Mouse (Mus musculus): ENCODE measurements around the gene Camk1g.

The Camk1g gene

GRCm38 (mm10) chr1:193370096-193370495 is at the start of gene Camk1g:
Gene Camk1g (minus strand): TSS chr1:193370298.
- peak; percentile 65 for DNase-seq (ENCODE audit: low read depth, low spot score)

DNA sequence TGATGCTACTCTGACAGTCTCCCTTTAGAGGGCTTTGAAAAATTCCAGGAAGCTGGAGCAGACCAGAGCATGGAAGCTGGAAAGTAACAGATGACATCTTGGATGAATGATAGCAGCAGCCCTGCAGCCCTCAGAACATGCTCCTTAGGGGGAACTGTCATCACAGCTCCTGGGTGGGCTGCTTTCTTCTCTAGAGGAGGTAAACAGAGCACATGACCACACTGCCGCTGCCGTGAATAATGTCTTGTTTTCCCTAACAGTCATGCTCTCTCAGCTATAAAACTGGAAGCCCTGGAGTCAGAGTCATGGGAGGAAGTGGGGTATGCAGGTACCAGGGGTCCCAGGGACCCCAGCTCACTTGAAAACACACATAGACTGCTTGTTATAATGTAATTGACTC is 49.1 kb upstream of the Camk1g start:
- DNase-seq (ENCODE audit: low read depth, low spot score): no peak

GRCm38 (mm10) chr1:193418656-193419055 is 48.6 kb upstream of the Camk1g start:
- DNase-seq (ENCODE audit: low read depth, low spot score): no peak

GRCm38 (mm10) chr1:193414067-193414466 is 44.0 kb upstream of the Camk1g start:
- DNase-seq (ENCODE audit: low read depth, low spot score): no peak

GRCm38 (mm10) chr1:193413368-193414000 is 43.4 kb upstream of the Camk1g start:
- no peak for DNase-seq (ENCODE audit: low read depth, low spot score)

DNA sequence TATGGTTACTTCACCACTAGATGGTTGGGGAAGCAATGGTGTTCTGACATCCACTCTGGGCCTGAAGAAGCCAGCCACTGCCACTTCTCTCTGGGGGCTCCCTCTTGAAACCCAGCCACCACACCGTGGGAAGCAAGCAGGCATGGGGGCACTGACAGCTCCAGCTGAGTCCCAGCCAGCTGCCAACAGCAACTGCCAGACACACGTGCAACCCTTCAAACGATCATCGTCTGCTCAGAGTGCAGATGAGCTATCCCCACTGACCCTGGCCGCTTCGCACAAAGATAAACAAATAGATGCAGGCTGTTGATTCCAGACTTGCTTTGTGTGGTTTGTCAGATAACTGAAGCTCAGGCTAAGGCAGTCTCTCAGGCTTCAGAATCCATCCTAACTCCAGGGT is 37.4 kb upstream of the Camk1g start:
- DNase-seq (ENCODE audit: low read depth, low spot score): no peak

GRCm38 (mm10) chr1:193406059-193406642 is 36.1 kb upstream of the Camk1g start:
- no peak for DNase-seq (ENCODE audit: low read depth, low spot score)

DNA sequence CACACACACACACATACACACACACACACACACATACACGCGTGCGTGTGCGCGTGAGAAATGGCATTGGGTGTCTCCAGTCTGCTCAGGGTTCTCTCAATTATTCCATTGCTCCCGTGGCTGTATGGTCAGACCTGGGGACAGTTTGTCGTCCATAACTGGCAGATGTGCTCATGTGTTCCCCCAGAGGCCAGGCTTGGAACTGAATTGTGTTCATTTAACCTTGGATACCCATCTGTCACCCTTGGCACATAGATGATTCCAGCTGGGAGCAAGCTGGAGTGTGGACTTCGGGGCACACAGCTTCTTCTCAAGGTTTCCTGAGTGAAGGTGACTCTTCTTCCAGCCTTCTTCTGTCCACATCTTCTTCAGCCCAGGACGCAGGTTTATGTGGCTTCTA is 31.6 kb upstream of the Camk1g start:
- no peak for DNase-seq (ENCODE audit: low read depth, low spot score)

DNA sequence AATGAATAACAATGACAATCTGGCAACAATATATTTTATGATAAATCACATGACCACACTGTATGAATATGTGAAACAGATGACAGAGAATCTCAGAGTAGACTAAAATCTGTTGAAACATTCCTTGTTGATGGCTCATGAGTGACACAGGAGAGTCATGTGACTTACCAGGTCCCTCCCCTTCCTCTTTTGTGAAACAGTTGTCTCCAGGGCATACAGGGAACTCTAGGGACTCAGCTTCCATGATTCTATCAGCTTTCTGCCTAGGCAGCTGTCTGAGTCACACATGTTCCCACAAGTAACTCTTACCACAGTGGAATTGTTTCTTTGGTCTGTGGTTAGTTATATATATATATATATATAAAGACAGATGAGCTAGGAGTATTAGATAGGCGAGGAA is 30.2 kb upstream of the Camk1g start:
- DNase-seq (ENCODE audit: low read depth, low spot score): no peak

DNA sequence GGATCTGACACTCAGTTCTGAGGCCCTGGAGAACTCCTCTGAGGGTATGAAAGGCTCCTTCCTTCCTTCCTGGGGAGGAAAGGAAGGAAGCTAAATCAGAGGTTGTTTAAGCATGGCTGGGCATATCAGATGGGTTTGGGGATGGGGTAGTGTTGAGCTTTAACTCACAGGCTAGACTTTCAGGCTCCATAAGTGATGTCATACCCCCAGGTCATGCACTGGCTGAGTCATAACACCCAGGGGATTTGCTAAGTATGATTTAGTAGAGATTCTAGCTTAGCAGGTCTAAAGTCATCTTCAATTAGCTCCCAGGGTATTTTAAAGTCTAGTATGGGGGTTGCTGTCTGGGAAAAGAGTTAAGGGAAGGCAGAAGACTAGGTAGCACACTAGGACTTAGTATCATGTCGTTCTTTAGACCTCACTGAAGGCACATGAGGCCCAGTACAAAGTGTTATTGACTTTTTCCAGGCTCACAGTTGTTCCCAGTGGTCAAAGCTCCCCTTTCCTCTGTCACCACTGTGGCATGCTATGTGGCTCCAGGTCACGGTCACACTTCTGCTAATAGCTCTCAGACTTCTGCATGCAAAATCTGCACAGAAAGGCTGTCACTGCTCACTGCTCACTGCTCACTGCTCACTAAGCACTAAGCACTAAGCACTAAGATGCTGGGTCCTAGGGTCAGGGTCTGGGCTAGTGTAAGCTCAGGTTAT is 28.8 kb upstream of the Camk1g start:
- no peak for DNase-seq (ENCODE audit: low read depth, low spot score)

DNA sequence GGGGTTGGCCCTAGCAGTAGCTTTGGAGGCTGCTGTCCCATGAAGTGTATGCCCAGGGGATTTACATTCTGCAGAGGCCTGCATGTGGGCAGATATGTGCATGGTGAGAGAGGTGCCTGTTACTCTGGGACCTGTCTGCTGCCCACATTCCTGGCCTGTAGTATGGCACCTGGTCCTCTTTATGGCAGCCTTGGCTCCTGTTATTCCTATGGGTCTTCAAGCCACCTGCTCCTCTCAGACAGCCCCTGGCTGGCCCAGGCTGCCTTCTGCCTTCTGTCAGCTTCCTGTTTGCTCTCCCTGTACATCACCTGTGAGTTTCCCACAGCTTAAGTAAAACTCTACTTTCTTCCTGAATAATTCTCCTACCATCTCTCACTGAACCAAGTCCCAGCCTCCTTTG is 27.0 kb upstream of the Camk1g start:
- DNase-seq (ENCODE audit: low read depth, low spot score): no peak

- no peak for DNase-seq (ENCODE audit: low read depth, low spot score)
Observed at GRCm38 (mm10) chr1:193392266-193392665, 22.2 kb upstream of the Camk1g start.

DNA sequence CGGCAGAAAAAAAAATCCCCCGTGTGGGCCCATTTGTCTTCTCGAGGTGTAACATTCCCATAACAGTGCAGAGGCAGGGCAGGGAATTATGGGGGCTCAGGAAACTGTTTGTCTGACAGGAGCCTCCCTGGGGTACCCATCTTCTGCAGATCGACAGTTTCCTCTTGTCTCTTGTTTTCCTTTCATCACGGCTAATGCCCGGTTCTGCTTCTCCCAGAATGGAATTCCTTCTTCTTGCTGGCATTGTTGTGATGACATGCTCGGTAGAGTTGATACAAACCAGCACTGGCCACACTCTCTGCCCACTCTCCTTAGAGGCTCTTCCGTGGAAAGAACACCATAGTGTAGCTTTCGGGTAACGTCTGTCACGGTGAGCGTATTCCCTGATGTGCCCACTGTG is 19.9 kb upstream of the Camk1g start:
- no peak for DNase-seq (ENCODE audit: low read depth, low spot score)

- no peak for DNase-seq (ENCODE audit: low read depth, low spot score)
Observed at GRCm38 (mm10) chr1:193389505-193389904, 19.4 kb upstream of the Camk1g start.

DNA sequence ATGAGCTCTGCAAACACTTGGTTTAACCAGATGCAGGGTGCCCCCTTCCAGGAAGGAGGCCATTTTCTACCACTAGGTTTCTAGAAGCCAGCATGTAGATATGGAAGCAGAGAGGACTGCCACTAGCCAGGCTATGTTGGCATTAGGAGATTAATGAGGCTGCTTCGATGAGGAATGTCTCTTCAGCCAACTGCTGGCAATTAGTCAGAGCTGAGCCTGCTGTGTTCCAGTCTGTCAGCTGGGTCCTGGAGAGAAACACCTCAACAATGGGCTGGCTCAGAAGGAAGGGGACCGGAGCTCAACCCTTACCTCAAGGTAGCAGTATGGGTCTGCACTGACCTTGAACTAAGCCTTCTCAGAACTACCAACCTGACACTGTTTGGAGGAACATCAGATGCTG is 17.1 kb upstream of the Camk1g start:
- no peak for DNase-seq (ENCODE audit: low read depth, low spot score)

GRCm38 (mm10) chr1:193386136-193386535 is 16.0 kb upstream of the Camk1g start:
- DNase-seq (ENCODE audit: low read depth, low spot score): peak; percentile 69

GRCm38 (mm10) chr1:193382841-193383462 is 12.9 kb upstream of the Camk1g start:
- no peak for DNase-seq (ENCODE audit: low read depth, low spot score)

- no peak for DNase-seq (ENCODE audit: low read depth, low spot score)
Observed at GRCm38 (mm10) chr1:193382435-193382834, 12.3 kb upstream of the Camk1g start.

GRCm38 (mm10) chr1:193381597-193382404 is 11.7 kb upstream of the Camk1g start:
- no peak for DNase-seq (ENCODE audit: low read depth, low spot score)

DNA sequence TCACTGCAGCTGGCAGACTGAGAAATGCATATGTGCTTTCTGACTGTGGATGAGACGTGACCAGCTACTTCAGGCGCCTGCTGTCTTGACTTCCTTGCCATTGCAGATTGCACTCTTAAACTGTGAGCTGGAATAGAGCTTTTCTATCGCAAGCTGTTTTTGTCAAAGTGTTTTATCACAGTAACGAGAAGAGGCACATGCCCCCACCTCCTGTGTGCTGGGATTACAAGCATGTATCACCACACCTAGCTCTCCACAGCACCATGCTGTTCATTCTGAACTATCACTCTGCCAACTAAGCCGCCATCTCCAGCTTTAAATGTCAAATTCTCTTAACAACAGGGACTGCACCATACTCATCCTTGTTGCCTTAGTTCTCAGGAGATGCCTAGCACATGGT is 10.8 kb upstream of the Camk1g start:
- no peak for DNase-seq (ENCODE audit: low read depth, low spot score)

- DNase-seq (ENCODE audit: low read depth, low spot score): no peak
Observed at GRCm38 (mm10) chr1:193379634-193380033, 9.5 kb upstream of the Camk1g start.
